Mouse (Mus musculus): Measurements from ENCODE around the gene Ptprc. TPM values are rescaled to one million over a fixed set of nuclear protein-coding genes. Genes with fewer than 3 reads are reported as not detected.

Ptprc gene
- polyA plus RNA-seq, 1 experiment: 582 TPM

- Histone ChIP-seq H3K4me3 (ENCODE audit: insufficient read depth, low read length) (no peak overlapping the region), H3K27ac (ENCODE audit: insufficient read depth, low read depth, low read length) (no peak overlapping the region), H3K4me1 (ENCODE audit: control insufficient read depth, insufficient read depth, low read length) (peaks cover 2% of the 10 kb centered on the region; the same call in 1 of the 2 replicates)
- TF ChIP-seq CTCF (IDR thresholded peaks at IDR 0.05; ENCODE audit: low read depth, low read length): no peak
- TF ChIP-seq POLR2A (IDR thresholded peaks at IDR 0.05; ENCODE audit: borderline replicate concordance, low read depth, low read length): no peak
These were observed 151.9 kb downstream of the Ptprc start for GRCm38 (mm10) chr1:138023601-138024000.

GRCm38 (mm10) chr1:138022918-138023295, 152.6 kb downstream of the Ptprc start:
- H3K4me3 ChIP-seq (ENCODE audit: insufficient read depth, low read length): no peak overlapping the region
- peaks cover 2% of the 10 kb centered on the region; the same call in 1 of the 2 replicates for H3K4me1 ChIP-seq (ENCODE audit: control insufficient read depth, insufficient read depth, low read length)
- TF ChIP-seq POLR2A (IDR thresholded peaks at IDR 0.05; ENCODE audit: borderline replicate concordance, low read depth, low read length): no peak
- no peak for TF ChIP-seq CTCF (IDR thresholded peaks at IDR 0.05; ENCODE audit: low read depth, low read length)
- no peak overlapping the region for H3K27ac ChIP-seq (ENCODE audit: insufficient read depth, low read depth, low read length)

- TF ChIP-seq CTCF (IDR thresholded peaks at IDR 0.05; ENCODE audit: low read depth, low read length) (no peak), POLR2A (IDR thresholded peaks at IDR 0.05; ENCODE audit: borderline replicate concordance, low read depth, low read length) (no peak)
- Histone ChIP-seq H3K4me3 (ENCODE audit: insufficient read depth, low read length) (no peak overlapping the region), H3K27ac (ENCODE audit: insufficient read depth, low read depth, low read length) (no peak overlapping the region), H3K4me1 (ENCODE audit: control insufficient read depth, insufficient read depth, low read length) (peaks cover 2% of the 10 kb centered on the region; the same call in 1 of the 2 replicates)
These were observed 153.3 kb downstream of the Ptprc start for GRCm38 (mm10) chr1:138021962-138022917.

Other genes starting within 250 kb of the Ptprc start
- not detected in 2 replicates for gene Atp6v1g3, start 98.0 kb upstream of the Ptprc start, polyA plus RNA-seq (2012; ENCODE audit: insufficient read depth, insufficient read length, missing spikeins)

Measured in bone marrow macrophage, adult 2 months (primary cell).